Mouse (Mus musculus) hindbrain, embryonic 10.5 days (tissue): ENCODE data around the gene Taar3. TPM values are rescaled to one million over a fixed set of nuclear protein-coding genes. Genes with fewer than 3 reads are reported as not detected.

Experiments
- polyA plus RNA-seq: library from polyadenylated mRNA; unstranded; fragments of >200 nt; fragmentation: Nextera tagmentation; extraction: Ambion mirVana; gene quantifications from 2 replicates; pipeline ENCODE4 v1.2.1, GENCODE M21; 2016

The Taar3 gene
- polyA plus RNA-seq, 1 experiment from 2014 or later = not detected

Other genes with a start within 250 kb of the Taar3 start
- 124 and 145 TPM in 2 replicates for gene Rps12, start 162.3 kb upstream of the Taar3 start, polyA plus RNA-seq
- gene Slc18b1, start 152.6 kb upstream of the Taar3 start, polyA plus RNA-seq = 11.4 and 12.9 TPM in 2 replicates
- not detected in 2 replicates for gene Vnn3, start 98.1 kb upstream of the Taar3 start, polyA plus RNA-seq
- 3.1 and 4.6 TPM in 2 replicates for gene Vnn1, start 54.9 kb upstream of the Taar3 start, polyA plus RNA-seq
- gene Taar1, start 29.2 kb upstream of the Taar3 start, polyA plus RNA-seq = not detected in 2 replicates
- gene Taar2, start 11.0 kb upstream of the Taar3 start, polyA plus RNA-seq = not detected in 2 replicates
- gene Taar4, start 10.9 kb downstream of the Taar3 start, polyA plus RNA-seq = not detected in 2 replicates
- not detected in 2 replicates for gene Taar5, start 21.1 kb downstream of the Taar3 start, polyA plus RNA-seq
- not detected in 2 replicates for gene Taar6, start 36.1 kb downstream of the Taar3 start, polyA plus RNA-seq
- not detected in 2 replicates for gene Taar7a, start 43.9 kb downstream of the Taar3 start, polyA plus RNA-seq
- not detected in 2 replicates for gene Taar7b, start 50.4 kb downstream of the Taar3 start, polyA plus RNA-seq
- gene Taar7d, start 77.7 kb downstream of the Taar3 start, polyA plus RNA-seq = not detected in 2 replicates
- gene Taar7e, start 88.1 kb downstream of the Taar3 start, polyA plus RNA-seq = not detected in 2 replicates
- gene Taar7f, start 100.0 kb downstream of the Taar3 start, polyA plus RNA-seq = not detected in 2 replicates
- gene Taar8a, start 126.9 kb downstream of the Taar3 start, polyA plus RNA-seq = not detected in 2 replicates
- not detected in 2 replicates for gene Taar8b, start 142.7 kb downstream of the Taar3 start, polyA plus RNA-seq
- not detected in 2 replicates for gene Taar8c, start 152.4 kb downstream of the Taar3 start, polyA plus RNA-seq
- 0.41 TPM in 1 of 2 replicates, not detected in the other for gene Taar9, start 160.0 kb downstream of the Taar3 start, polyA plus RNA-seq
- 63.8 and 87.5 TPM in 2 replicates for gene Stx7, start 199.7 kb downstream of the Taar3 start, polyA plus RNA-seq